21 mouse cellular contexts compared by ENCODE assay signal in the genomic region with DNA sequence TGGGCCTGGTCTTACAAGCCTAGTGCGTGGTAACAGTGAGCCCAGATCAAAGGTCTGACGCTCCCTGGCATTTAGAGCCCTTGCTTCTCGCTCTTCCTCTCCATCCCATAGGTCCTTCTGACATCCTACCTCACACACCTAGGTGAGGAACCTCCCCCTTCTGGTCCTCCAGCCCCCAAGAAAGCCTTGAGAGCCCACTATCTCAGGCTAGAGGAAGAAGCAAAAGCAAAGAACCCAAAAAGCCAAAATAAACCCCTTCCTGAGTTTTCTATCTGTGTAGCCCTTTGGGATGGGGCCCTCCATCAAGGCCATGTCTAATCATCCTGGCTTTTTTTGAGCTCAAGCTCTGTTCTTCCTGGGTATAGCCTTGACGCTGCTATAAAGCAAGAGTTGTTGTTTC. TPM values are rescaled to one million over a fixed set of nuclear protein-coding genes. Genes with fewer than 3 reads are reported as not detected.
"Had no signal": no experiment of that assay in that cellular context is flagged by ENCODE, and none has a peak within 500 bp of the region (broad histone marks: within the 10 kb centered on the region; RNA-seq: fewer than 3 reads in every experiment).

No protein-coding gene starts in this region.

- H3K4me3 ChIP-seq: gastrocnemius, adult 2 months; heart, adult 2 months; heart, embryonic 12.5 days; hindbrain, embryonic 10.5 days; hindbrain, embryonic 12.5 days; intestine, embryonic 15.5 days; layer of hippocampus, adult 2 months; left cerebral cortex, adult 2 months; limb, embryonic 10.5 days; limb, embryonic 12.5 days; liver, embryonic 13.5 days had no signal

- H3K27me3 ChIP-seq: heart, embryonic 12.5 days; hindbrain, embryonic 12.5 days; intestine, embryonic 15.5 days; limb, embryonic 12.5 days; liver, embryonic 13.5 days had no signal

- H3K4me1 ChIP-seq: hindbrain, embryonic 10.5 days; hindbrain, embryonic 12.5 days; intestine, embryonic 15.5 days; limb, embryonic 12.5 days had no signal

- H3K27ac ChIP-seq: gastrocnemius, adult 2 months; hindbrain, embryonic 10.5 days; hindbrain, embryonic 12.5 days; hindbrain, embryonic 14.5 days; intestine, embryonic 15.5 days; layer of hippocampus, adult 2 months; left cerebral cortex, adult 2 months; limb, embryonic 10.5 days; limb, embryonic 12.5 days had no signal

- H3K9ac ChIP-seq: heart, embryonic 12.5 days; hindbrain, embryonic 12.5 days; hindbrain, embryonic 14.5 days; intestine, embryonic 15.5 days; limb, embryonic 12.5 days; liver, embryonic 13.5 days had no signal

- H3K36me3 ChIP-seq: heart, embryonic 12.5 days; hindbrain, embryonic 10.5 days; hindbrain, embryonic 12.5 days; intestine, embryonic 15.5 days; limb, embryonic 10.5 days; limb, embryonic 12.5 days; liver, embryonic 13.5 days had no signal

- H3K4me2 ChIP-seq: heart, embryonic 12.5 days; hindbrain, embryonic 12.5 days; hindbrain, embryonic 14.5 days; intestine, embryonic 15.5 days; limb, embryonic 12.5 days; liver, embryonic 13.5 days had no signal

- H3K9me3 ChIP-seq: hindbrain, embryonic 10.5 days; hindbrain, embryonic 12.5 days; intestine, embryonic 15.5 days; limb, embryonic 10.5 days; limb, embryonic 12.5 days; liver, embryonic 13.5 days had no signal

- DNase-seq: gastrocnemius, adult 2 months; gastrocnemius, postnatal 10 days; gastrocnemius, postnatal 25 days; heart, postnatal 10 days; heart, postnatal 4 days; kidney, adult 18-20 months; kidney, postnatal 10 days; liver, embryonic 13.5 days had no signal

- ATAC-seq: hindbrain, embryonic 16.5 days; inflammation-experienced regulatory T-cells, adult 6 months; intestine, embryonic 15.5 days had no signal

RNA-seq across cellular contexts. Expression of gene Pkdrej, which starts 33.5 kb away (rescaled TPM):
- total RNA-seq: granulocyte monocyte progenitor cell, adult 5-6 weeks had no signal
- polyA plus RNA-seq: hindbrain, embryonic 10.5 days; hindbrain, embryonic 12.5 days; inflammation-experienced regulatory T-cells, adult 6 months had no signal

RNA-seq across cellular contexts. Expression of gene Ppara, which starts 53.3 kb away (rescaled TPM):
- total RNA-seq: granulocyte monocyte progenitor cell, adult 5-6 weeks had no signal
- polyA plus RNA-seq: inflammation-experienced regulatory T-cells, adult 6 months had no signal
